Mouse (Mus musculus) T-helper 2 cell (primary cell): ENCODE data around the gene Rere.
"Not testable (repeated sequence)": the region's sequence is repeated elsewhere in the genome, so short reads cannot be mapped to it uniquely, and the experiment has no call there.

ENCODE experiments used
- in situ Hi-C: fragments of 300-600 bp; cut with MboI, MseI; formaldehyde crosslinking; loops from one replicate; pipeline ENCODE4 v1.15.1; 2025; ENCODE audit warnings: high pct_unique_total_duplicates

Rere gene

DNA sequence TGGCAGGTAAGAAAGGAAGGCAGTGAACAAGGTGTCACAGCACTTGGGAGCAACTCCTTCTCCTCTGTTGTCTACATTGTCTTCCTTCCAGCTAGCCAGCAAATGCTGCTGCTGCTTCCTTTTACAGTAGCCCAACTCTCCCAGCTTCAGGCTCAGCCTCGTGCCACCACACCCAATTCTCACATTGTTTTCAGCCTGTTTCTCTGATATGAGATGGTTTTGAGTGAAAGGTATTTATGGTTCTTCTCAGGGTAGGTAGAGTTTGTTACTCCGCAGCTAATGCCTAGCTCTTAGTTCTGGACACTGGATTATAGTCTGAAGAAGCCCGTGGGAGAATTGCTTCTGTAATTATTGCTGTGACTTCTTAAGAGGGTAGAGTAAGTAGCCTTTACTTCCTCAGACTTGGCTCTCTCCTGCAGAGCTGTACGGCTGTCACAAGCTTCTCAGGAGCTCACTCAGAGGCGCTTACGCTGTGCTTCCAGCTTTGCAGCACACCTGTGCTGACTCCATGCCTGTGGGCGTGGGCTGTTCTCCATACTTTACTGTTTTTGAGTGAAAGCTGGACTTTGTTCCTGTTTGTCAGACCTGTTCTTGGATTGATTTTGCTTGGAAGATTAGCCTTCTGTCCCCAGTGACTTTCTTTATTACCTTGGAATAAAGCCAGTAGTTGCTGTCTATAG, 212.0 kb downstream of the Rere start:
- in situ Hi-C loops, result no loop called here

DNA sequence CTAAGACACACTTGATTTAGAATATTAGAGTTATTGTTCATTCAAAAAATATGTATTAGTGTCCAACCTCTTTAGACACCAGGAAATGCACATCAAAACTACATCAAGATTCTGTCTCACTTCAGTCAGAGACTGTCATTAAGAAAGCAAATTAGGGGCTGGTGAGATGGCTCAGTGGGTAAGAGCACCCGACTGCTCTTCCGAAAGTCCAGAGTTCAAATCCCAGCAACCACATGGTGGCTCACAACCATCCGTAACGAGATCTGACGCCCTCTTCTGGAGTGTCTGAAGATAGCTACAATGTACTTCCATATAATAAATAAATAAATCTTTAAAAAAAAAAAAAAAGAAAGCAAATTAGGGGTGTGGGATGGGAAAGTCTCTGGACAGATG, 212.5 kb downstream of the Rere start:
- in situ Hi-C loops, result not testable (repeated sequence)

DNA sequence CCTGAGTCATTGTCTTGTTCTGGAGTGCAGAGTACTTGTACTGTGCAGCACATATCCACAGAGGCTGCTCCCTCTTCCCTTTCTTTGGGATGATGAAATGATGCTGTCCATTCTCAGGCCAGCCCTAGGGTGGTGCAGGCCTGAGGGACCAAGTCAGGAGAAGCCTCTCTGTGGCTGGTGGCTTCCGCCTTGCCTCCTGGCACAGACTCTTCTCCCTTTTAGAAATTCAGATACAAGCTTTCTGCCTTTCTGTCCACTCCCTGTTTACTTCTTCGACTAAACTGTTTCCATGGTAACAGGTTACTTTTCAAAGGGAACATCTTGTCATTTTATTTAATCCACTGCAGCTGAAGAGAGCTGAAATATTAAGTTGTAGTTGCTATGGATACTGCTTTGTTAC, 214.1 kb downstream of the Rere start:
- in situ Hi-C loops, result no loop called here

DNA sequence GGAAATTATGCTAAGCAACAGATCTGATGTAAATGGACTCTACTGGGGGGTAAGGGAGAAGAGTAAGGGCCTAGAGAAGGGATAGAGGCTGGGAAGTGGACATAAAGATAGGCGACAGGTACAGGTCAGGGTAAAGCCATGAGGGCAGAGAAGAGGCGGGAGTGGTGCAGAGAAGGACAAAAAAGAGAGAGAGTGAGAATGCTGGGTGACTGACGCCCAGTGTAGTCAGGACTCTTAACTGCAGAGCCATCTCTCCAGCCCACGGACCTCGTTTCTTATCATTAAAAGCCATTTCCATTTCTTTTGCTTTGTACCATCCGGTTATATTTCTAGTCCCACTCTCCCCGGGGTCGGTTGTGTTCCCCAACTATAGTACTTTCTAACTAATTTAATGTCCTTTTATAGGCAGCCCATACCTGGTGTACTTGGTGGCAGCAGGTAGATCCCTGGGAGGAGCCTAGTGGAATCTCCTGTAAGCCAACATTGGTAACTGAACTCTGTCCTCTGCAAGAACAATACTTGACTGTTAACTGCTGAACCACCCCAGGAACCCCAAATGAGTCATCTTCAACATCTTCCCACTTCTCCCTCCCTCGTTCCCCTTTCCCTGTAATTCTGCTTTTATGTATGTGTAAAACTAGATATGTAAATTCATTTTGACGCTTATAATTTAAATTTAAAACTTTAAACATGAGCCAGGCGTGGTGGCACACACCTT, 223.0 kb downstream of the Rere start:
- in situ Hi-C loops, result no loop called here

DNA sequence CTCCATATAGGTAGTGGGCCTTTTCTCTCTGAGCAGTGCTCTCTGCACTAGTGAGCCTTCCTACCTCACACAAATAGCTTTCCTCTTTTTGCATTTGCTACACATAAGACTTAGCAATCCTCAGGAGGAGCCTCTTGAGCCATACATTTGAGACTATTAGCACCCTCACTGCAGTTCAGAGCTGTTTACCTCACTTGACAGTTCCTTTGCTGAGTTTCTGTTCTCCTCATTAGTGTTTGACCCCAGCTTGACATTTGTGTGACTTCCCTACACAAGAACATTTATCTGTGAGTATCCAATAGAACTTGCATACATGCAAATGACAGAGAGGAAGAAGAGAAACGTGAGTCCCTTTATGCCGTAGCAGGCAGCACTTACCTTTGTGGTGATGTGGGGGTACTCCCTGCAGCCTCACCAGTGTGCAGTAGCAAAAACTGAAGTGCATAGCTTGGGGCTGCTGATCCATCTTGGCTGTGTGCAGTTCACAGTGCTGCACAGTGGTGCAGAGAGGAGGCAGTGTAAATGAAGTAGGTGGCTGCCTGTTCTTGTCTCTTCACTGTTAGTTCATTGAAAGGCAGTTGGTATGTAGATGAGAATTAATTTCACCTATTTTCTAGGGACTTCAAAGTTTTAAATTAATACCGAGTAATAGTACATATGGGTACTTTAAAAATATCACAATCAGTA, 227.7 kb downstream of the Rere start:
- in situ Hi-C loops, result no loop called here

DNA sequence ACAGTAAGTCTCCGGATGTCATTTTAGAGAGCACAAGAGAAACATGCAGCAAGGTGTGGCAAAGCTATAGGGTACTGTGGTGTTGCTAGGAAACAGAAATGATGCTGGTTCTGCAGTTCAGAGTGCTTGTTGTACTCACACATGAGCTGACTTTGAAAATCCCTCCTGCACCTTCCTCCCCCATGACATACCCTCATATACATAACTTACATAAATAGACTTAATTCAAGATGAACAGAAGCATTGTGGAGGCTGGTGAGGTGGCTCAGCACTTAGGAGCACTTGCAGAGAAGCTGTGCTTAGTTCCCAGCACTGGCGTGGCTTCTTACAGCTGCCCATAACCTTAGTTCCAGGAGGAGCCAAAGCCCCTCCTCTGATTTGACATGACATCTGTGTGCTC, 228.6 kb downstream of the Rere start:
- in situ Hi-C loops, result no loop called here

DNA sequence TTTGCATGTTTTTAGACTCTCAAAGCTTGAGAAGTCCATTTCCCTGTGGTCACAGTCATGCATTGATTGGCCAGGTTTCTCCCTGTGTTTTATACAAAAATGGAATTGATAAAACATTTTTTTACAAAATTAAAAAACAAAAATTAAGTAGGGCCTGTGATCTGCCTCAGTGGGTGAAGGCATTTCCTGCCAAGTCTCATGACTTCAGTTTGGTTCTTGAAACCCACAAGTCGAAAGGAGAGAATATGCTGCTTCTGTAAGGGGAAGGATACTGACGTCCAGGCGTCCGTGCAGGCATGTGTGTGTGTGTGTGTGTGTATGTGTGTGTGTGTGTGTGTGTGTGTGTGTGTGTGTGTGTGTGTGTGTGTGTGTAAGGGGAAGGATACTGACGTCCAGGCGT, 231.9 kb downstream of the Rere start:
- in situ Hi-C loops, result not testable (repeated sequence)

DNA sequence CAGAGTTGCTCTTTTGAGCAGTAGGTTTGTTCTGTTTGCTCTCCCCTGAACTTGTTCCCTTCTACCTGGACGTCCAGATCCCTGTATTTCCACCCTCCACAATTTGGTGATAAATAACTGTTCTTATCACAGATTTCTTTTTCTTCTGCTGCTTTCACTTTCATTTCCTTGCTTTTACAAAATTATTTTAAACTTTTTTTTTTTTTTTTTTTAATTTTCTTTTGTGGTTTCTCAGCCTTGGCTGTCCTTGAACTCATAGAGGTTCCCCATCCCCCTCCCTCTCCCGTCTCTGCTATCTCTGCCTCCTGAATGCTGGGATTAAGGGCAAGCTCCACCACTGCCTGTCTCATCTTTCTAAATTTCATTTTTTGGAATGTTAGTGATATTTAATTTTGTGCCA, 234.8 kb downstream of the Rere start:
- in situ Hi-C loops, result no loop called here

DNA sequence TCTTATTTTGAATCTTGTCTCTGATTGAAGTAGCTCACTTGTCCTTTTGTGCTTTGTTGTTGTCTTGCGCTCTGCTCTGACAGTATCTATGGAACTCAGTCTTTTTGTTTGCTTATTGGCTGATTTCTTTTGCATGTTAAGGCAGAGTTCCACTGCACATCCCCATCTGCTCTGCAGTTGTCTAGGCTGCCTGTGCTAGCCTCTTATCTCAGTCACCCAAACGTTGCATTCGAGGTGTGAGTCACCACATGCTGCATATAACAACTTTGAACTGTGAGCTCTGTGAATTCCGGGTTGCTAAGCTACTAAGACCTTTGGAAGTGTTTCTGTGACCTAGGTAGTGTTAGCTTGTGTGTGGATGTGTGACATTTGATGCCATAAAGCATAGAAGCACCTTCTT, 235.9 kb downstream of the Rere start:
- in situ Hi-C loops, result no loop called here

DNA sequence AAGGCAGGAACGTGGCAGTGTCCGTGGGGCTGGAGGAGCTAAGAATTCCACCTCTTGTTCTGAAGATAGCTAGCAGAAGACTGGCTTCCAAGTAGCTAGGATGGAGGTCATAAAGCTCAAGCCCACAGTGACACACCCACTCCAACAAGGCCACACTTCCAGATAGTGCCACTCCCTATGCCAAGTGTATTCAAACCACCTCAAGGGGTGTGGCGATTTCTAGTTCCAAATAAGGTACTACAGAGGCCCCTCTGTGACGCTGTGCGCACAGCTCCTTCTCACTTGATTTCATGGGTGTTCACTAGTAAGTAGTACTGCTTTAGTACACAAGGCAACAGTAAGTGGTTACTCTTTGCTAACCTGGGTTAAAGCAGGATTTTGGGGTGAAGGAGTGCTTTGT, 237.4 kb downstream of the Rere start:
- in situ Hi-C loops, result no loop called here

DNA sequence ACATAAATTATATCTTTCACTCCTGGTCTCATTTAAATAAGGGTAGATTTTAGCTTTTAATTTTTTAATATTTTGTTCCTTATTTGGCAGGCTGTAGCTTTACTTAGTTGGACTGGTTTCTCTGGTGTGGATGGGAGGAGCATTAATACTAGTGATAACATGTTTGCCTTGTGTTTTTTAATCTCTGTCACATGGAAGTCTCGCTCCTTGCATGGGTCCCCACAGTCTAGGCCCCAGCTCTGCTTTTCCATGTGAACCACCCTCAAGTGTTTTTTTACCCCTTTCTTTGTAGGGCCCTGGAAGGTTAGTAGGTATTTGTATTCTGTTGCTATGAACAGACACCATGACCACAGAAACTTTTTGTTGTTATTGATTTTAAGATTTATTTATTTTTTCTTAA, 238.6 kb downstream of the Rere start:
- in situ Hi-C loops, result no loop called here

DNA sequence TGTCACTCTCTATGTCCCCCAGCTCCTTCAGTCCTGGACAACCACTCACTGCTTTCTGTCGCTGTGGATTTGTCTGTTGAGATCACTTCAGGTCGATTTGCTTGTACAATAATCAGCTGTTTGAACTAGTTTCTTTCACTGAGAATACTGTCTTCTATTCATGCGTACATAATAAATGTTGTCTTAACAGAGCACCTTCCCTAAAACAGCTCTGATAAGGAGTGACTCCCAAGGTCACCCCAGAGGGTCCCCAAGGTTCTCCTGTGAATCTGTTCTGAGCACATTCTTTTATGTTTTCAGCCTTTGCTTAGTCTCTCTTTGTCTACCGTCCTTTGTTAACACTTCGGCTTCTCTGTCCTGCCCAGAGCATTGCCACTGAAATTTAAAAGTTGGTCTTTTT, 241.0 kb downstream of the Rere start:
- in situ Hi-C loops, result no loop called here

DNA sequence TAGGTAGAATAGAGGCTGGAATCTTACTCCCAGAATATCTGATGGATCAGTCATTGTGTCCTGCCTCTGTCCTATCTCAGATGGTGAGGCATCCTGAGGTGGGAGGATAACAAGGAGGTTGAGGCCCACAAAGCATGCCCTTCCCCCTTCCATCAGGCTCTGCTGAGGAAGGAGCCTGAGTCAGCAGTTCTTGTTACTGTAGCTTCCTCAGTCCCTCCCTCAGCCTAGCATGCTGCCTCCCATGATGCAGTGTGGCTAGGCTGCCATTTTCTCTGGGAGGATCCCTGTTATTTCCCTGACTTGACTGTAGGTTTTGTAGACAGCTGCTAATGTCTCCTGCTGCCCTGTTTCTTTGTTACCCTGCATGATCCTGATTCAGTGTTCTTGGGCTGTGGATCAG, 241.9 kb downstream of the Rere start:
- in situ Hi-C loops, result no loop called here

DNA sequence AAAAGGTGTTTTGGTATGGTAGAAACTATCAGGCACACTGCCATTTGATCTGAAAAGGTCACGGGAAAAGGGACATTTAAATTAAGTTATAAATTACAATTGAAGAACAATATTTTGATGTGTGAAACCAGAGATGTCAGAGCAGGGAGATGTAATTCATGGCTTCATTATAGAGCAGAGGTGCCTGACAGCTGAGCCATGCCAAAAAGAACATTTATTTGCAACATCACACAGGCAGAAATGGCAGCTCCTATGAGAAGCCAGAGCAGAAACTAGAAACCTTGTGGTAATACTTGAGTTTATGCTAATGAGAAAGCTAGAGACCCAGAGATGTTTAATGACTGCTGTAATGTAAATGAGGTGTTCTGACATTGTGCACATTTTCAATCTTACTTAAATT, 244.8 kb downstream of the Rere start:
- in situ Hi-C loops, result no loop called here

DNA sequence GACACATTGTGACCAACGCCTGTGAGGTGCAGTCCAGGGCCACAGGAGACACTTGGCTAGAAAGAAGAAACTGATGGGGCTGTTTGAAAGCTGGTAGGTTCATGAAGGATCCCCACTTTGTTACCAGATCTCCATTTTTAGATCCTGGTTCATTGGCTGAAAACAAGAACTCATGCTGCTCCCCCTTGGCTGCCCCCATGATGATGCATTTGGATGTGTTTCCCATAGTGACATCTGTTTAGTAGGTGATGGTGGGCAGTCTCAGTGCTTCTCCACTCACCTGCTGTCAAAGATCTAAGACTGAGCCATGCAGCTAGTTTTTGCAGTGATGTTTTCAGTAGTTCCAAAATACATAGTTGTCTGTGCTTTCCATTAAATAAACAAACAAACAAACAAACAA, 247.0 kb downstream of the Rere start:
- in situ Hi-C loops, result no loop called here

DNA sequence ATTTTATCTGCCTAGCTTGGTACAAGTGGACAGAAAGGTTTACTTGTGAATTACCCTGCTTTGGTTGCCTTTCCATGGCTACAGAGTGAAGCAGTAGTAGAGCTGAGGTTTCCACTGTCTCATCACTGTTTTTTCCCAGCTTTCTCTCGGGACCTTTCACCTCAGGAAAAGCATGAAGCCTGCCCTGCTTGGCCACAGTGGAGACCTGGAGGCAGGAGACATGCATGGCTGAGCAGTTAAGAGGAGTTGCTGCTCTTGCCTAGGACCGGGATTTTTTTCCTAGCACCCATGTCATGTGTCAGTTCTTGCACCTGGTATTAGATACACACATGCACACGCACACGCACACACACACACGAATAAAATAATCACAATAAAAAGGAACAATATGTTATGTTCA, 247.4 kb downstream of the Rere start:
- in situ Hi-C loops, result no loop called here

DNA sequence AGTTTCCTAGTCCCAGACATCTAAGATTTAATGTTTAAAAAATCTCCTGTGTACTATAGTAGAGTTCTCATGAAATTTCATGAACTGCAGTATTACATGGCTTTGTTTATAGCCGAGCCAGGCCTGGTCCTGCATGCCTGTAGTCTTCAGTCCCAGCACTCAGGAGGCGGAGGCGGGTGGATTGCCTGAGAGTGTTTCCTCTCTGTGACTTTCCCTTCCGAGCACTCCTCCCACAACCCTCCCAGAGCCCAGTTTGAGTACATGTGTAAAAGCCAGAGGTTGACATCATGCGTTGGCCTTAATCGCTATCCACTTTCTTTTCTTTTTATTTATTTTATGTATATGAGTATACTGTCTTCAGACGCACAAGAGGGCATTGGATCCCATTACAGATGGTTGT, 250.4 kb downstream of the Rere start:
- in situ Hi-C loops, result no loop called here

DNA sequence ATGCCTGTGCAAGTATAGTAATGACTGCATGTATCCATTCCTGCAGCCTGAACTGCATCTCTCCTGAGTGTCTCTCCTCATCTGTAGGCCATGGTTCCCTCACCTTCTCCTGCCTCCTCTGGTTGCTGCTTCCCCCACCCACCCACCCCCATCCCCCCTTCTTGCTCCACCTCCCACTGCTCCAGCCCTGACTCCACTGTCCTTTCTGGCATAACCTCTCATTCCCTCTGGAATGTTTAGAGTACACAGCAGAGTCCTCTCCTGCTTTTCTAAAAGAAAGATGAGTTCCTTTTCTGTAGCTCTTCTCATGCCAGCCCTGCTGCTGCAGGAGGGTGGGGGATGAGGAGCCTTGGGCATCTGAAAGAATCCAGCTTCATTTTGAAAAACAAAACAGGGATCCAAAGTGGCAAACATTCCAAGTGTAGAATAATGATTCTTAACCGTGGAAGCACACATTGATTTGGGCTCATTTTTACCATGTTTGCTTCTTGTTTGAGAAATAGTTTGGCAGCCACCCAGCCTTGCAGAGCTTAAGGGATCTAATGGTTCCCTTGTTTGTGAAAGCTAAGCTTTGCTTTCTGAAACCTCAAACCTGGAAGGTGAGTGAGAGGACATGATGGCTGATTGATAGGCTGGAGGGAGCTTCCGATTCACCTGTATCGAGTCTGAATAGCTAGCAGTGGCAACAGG, 255.5 kb downstream of the Rere start:
- in situ Hi-C loops, result no loop called here

DNA sequence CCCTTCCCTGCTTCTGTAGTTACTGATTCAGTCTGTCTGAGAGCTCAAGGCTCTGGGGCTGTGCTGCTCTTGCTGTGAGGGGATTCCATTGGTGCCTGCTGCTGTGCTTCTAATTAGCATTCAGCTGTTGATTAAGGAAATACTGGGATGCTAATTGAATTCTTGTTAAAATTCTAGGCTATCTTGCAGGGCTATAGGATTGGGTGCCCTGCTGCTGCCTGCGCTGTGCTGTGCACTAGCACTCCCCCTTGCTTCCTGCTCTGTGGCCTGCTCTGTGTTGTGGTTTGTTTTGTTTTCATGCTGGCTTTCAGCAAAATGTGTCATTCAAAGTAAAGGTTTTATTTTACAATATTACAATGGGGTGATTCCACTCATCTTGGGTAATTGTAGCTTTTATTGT, 258.4 kb downstream of the Rere start:
- in situ Hi-C loops, result no loop called here

DNA sequence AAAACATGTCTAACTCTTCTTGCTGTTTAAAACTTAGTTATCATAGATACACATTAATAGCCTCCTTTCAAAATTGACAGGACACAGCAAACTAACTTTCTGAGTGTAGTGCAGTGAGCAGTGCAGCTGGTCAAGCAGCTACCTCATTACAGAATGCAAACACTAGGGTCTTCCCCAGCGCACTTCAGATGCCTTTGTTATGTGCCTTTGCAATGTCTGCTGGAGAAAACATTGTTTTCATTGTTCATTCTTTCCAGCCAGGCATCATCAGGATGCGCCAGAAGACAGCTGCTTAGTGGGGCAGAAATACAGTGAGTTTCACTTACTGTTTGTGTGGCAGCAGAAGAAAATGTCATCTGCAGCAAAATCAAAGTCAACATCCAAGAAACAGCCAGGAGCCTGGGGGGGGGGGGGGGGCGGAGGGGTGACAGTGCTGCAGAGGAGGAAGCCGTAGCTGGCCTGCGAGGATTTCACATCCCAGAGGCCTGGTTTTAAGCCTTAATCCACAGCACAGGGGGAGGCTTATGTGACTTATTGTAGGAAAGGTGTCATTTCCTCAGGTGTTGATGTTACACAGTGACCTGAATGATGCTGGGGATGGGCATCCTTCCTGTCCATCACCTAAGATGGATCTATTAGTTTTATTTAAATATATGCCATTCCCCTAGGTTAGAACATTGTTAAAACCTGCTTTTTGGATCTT, 259.1 kb downstream of the Rere start:
- in situ Hi-C loops, result no loop called here

DNA sequence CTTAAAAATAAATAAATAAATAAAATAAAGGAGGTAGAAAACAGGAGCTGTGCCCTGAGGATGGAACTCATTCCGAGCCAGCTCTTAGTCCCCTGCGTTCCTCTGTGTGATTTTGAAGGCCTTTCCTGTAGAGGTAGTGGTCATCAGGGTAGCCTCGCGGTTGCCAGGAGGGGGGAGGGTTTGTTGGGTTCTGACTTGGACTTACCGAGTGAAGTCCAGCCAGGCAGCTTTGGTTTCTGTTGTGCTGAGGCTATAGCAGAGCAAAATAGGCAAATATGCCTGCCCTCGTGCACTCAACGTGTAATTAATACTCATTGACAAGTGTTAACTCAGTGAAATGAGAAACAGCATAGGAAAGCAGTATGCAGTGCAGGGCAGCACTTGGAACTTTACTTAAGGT, 262.8 kb downstream of the Rere start:
- in situ Hi-C loops, result no loop called here
